Mouse (Mus musculus): ENCODE measurements around the gene Pdzd4.

DNA sequence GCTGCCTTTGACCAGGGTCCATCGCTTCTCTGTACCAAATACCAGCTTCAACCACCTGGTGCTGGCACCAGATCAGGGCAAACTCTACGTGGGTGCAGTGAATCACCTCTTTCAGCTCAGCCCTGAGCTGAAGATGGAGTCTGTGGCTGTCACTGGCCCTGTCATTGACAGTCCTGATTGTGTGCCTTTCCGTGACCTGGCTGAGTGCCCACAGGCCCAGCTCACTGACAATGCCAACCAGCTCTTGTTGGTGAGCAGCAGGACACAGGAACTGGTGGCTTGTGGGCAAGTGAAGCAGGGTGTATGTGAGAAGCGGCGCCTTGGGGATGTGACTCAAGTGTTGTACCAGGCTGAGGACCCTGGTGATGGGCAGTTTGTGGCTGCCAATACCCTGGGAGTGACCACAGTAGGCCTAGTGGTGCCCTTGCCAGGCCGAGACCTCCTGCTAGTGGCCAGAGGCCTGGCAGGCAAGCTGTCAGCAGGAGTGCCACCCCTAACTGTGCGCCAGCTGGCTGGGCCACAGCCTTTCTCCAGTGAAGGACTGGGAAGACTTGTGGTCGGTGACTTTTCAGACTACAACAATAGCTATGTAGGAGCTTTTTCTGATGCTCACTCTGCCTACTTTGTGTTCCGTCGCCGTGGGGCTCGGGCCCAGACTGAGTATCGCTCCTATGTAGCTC is 66.0 kb downstream of the Pdzd4 start:
- TF ChIP-seq CTCF (IDR thresholded peaks at IDR 0.05; ENCODE audit: low read depth, low read length) (no peak), TAL1 (conservative IDR thresholded peaks at IDR 0.05; ENCODE audit: low read depth, low read length) (no peak), POLR2AphosphoS5 (IDR thresholded peaks at IDR 0.05; ENCODE audit: insufficient replicate concordance, low read depth, low read length) (no peak), GATA1 (IDR thresholded peaks at IDR 0.05; ENCODE audit: borderline replicate concordance, low read length) (no peak)
